Mouse (Mus musculus) bone marrow macrophage, adult 2 months (primary cell): ENCODE measurements at regions not wholly inside any gene's neighbourhood (a gene's known extent, or its start where the extent isn't known, plus 50 kb on each side); places are given as distances from the start of the nearest gene placed in this dataset.

Experiments used
- H3K27ac ChIP-seq: 2 replicates; pipeline ENCODE4 v1.5.1; 2012; ENCODE audit warnings: low read depth, low read length; ENCODE audit not compliant: insufficient read depth
- H3K4me1 ChIP-seq: 2 replicates; pipeline ENCODE4 v1.6.1; 2012; ENCODE audit warnings: low read length; ENCODE audit not compliant: control insufficient read depth, insufficient read depth
- H3K4me3 ChIP-seq: 2 replicates; pipeline ENCODE4 v1.5.1; 2012; ENCODE audit warnings: mild to moderate bottlenecking, low read length, moderate library complexity; ENCODE audit not compliant: insufficient read depth
- CTCF ChIP-seq: IDR thresholded peaks from 2 replicates; pipeline ENCODE4 v1.5.1; 2012; ENCODE audit warnings: low read depth, mild to moderate bottlenecking, low read length, moderate library complexity
- POLR2A ChIP-seq: IDR thresholded peaks from 2 replicates; pipeline ENCODE4 v1.6.1; 2012; ENCODE audit warnings: mild to moderate bottlenecking, low read depth, low read length, borderline replicate concordance

- Histone ChIP-seq H3K27ac (no peak overlapping the region), H3K4me3 (no peak overlapping the region), H3K4me1 (no peaks in the 10 kb centered on the region)
- TF ChIP-seq CTCF, result no peak
- no peak for TF ChIP-seq POLR2A
Measured at GRCm38 (mm10) chr15:62693671-62694070, 1151.3 kb downstream of the Gsdmc2 start.

- TF ChIP-seq CTCF (no peak), POLR2A (no peak)
- H3K4me1 ChIP-seq, result no peaks in the 10 kb centered on the region
Measured at GRCm38 (mm10) chr15:62673410-62673809, 1171.6 kb downstream of the Gsdmc2 start.

DNA sequence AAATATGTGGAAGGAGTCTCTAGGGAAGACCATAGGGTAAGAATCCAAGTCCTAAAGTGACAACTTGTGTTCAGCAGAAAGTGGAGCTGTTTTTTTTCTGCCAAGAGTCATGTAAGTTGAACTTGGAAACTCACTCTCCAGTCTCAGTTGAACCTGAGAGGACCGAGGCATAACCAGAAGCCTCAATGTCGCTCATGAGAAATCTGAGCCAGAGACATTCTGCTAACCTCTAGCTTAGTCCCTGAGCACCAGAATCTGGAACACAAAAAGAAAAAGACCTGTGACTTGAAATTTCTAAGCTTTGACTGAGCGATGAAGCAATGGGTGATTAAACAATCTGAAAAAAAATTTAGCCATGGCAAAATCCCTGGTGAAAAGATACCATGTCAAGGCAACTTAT, 1175.0 kb downstream of the Gsdmc2 start:
- Histone ChIP-seq H3K4me3 (no peak overlapping the region), H3K27ac (no peak overlapping the region), H3K4me1 (no peaks in the 10 kb centered on the region)
- TF ChIP-seq POLR2A, result no peak
- TF ChIP-seq CTCF, result no peak

More at GRCm38 (mm10) chr15:62673410-62673809, 1171.6 kb downstream of the Gsdmc2 start:
- no peak overlapping the region for H3K4me3 ChIP-seq
- H3K27ac ChIP-seq, result no peak overlapping the region

- Histone ChIP-seq H3K4me1 (no peaks in the 10 kb centered on the region), H3K4me3 (no peak overlapping the region), H3K27ac (no peak overlapping the region)
- TF ChIP-seq CTCF (no peak), POLR2A (no peak)
Measured at GRCm38 (mm10) chr15:62659096-62659495, 1185.9 kb downstream of the Gsdmc2 start.

GRCm38 (mm10) chr15:62658695-62659094, 1186.3 kb downstream of the Gsdmc2 start:
- H3K27ac ChIP-seq, result no peak overlapping the region
- H3K4me3 ChIP-seq, result no peak overlapping the region
- TF ChIP-seq CTCF (no peak), POLR2A (no peak)
- no peaks in the 10 kb centered on the region for H3K4me1 ChIP-seq

DNA sequence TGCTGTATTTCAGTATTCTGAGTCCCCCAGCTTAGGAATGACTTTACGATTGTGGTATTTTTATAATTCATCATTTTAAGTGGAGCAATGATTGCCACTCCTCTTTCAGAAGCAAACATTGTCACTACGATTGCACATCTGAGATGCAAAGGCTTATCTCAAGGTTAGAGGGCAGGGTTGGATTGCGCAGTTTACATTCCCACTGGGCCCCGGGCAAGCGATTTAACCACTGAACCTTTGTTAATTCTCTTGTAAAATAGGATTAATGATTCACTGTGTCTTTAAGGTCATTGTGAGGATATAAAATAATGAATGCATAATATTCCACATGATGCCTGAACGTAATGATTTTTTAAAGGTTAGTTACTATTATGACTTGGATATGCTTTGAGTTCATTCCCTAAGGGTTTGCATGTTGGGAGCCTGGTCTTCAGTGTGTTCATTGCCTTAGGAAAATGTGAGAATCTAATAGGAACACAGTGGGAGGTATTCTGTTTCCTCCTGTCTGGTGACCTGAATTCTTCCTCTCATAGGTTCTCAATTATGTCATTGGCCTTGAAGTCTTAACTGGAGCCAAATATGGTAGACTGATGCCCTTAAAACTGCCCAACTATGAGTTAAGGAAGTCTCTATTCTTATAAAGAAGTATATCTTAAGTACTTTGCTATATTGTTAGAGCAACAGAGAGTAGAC, 1198.4 kb downstream of the Gsdmc2 start:
- no peak for TF ChIP-seq POLR2A
- TF ChIP-seq CTCF, result no peak
- Histone ChIP-seq H3K27ac (no peak overlapping the region), H3K4me1 (no peaks in the 10 kb centered on the region), H3K4me3 (no peak overlapping the region)

- Histone ChIP-seq H3K4me3 (no peak overlapping the region), H3K4me1 (no peaks in the 10 kb centered on the region), H3K27ac (no peak overlapping the region)
- TF ChIP-seq POLR2A (no peak), CTCF (no peak)
Measured at GRCm38 (mm10) chr15:62644744-62645143, 1200.2 kb downstream of the Gsdmc2 start.

DNA sequence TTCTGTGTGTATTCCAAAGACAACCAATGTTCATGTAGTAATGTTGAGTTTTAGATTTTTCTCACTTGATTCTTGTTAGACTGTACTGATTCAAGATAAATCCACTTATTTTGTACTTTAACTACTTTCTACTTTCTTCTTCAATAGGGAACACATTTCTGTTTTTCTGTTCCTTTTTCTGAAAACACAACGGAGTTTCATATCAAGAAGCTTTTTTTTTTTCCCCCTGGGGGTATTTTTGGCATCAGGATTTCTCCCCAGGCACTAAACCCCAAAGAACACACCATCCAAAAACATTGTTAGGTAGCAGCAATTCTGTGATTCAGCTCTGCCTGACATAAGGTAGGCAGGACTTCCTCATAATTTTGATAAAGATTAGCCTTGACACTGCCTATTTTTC, 1200.7 kb downstream of the Gsdmc2 start:
- no peak for TF ChIP-seq POLR2A
- no peak for TF ChIP-seq CTCF
- H3K4me3 ChIP-seq, result no peak overlapping the region
- H3K27ac ChIP-seq, result no peak overlapping the region
- H3K4me1 ChIP-seq, result no peaks in the 10 kb centered on the region

- TF ChIP-seq POLR2A, result no peak
- no peak for TF ChIP-seq CTCF
- Histone ChIP-seq H3K4me1 (no peaks in the 10 kb centered on the region), H3K27ac (no peak overlapping the region), H3K4me3 (no peak overlapping the region)
Measured at GRCm38 (mm10) chr15:62641051-62641710, 1203.8 kb downstream of the Gsdmc2 start.

DNA sequence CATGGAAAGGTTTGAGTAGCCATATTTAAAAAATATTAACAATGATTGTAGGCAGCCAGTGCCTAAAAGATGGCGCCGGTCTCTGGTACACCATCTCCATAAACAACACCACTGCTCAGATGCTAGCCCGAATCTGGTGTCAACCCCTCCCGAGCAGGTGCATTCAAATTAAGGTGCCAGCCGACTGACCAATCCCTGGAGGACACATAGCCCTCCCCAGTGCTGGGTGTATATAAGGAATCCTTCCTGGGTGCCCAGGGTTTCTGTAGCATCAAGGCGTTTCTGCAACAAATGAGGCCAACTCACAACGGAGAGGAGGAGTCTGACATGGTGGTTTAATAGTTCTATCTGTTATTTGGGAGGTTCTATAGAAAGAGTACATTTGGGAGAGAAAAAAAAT, 1219.6 kb downstream of the Gsdmc2 start:
- H3K27ac ChIP-seq, result no peak overlapping the region
- H3K4me1 ChIP-seq, result no peaks in the 10 kb centered on the region
- H3K4me3 ChIP-seq, result no peak overlapping the region
- TF ChIP-seq CTCF (no peak), POLR2A (no peak)

- no peak overlapping the region for H3K27ac ChIP-seq
- no peak for TF ChIP-seq POLR2A
- no peak for TF ChIP-seq CTCF
- no peak overlapping the region for H3K4me3 ChIP-seq
- no peaks in the 10 kb centered on the region for H3K4me1 ChIP-seq
Measured at GRCm38 (mm10) chr15:62616042-62616441, 1228.9 kb downstream of the Gsdmc2 start.
